Mouse (Mus musculus) MEL (cell line): Measurements from ENCODE around the gene Pitpnb.

Experiments
- BHLHE40 ChIP-seq: IDR thresholded peaks from 2 replicates; pipeline ENCODE4 v1.6.1; 2012; ENCODE audit warnings: low read depth, mild to moderate bottlenecking, inconsistent platforms, low read length, improper control_type of control experiment, borderline replicate concordance
- CTCF ChIP-seq, 3 experiments: IDR thresholded peaks in 2 of 3; conservative IDR thresholded peaks in 1 of 3; 2 replicates each; pipeline ENCODE4 v1.5.1; 2011 to 2012; ENCODE audit warnings: low read length in 3 of 3, low read depth in 2 of 3, mild to moderate bottlenecking in 2 of 3, improper control_type of control experiment in 1 of 3, inconsistent platforms in 1 of 3, mixed read lengths in 1 of 3, moderate library complexity in 1 of 3; ENCODE audit not compliant: control insufficient read depth in 1 of 3, insufficient read depth in 1 of 3, poor library complexity in 1 of 3, severe bottlenecking in 1 of 3
- E2F4 ChIP-seq: IDR thresholded peaks from 2 replicates; pipeline ENCODE4 v1.6.1; 2011; ENCODE audit warnings: low read depth, low read length, improper control_type of control experiment, borderline replicate concordance
- GATA1 ChIP-seq: IDR thresholded peaks from 2 replicates; pipeline ENCODE4 v1.6.1; 2011; ENCODE audit warnings: low read depth, low read length, improper control_type of control experiment
- KAT2A ChIP-seq: conservative IDR thresholded peaks from 2 replicates; pipeline ENCODE4 v1.6.1; 2012; ENCODE audit warnings: low read depth, low read length, improper control_type of control experiment, inconsistent platforms
- MAFK ChIP-seq: IDR thresholded peaks from 2 replicates; pipeline ENCODE4 v1.6.1; 2011; ENCODE audit warnings: low read depth, mild to moderate bottlenecking, low read length, improper control_type of control experiment, borderline replicate concordance
- MAX ChIP-seq: IDR thresholded peaks from 2 replicates; pipeline ENCODE4 v1.6.1; 2011; ENCODE audit warnings: low read length, improper control_type of control experiment
- MEF2A ChIP-seq: IDR thresholded peaks from 2 replicates; pipeline ENCODE4 v1.6.1; 2014; ENCODE audit warnings: low read depth, mild to moderate bottlenecking, inconsistent platforms, low read length, improper control_type of control experiment; ENCODE audit not compliant: poor library complexity, insufficient replicate concordance, severe bottlenecking; ENCODE audit errors: extremely low read depth
- NELFE ChIP-seq: IDR thresholded peaks from 2 replicates; pipeline ENCODE4 v1.6.1; 2011; ENCODE audit warnings: low read depth, low read length, improper control_type of control experiment

DNA sequence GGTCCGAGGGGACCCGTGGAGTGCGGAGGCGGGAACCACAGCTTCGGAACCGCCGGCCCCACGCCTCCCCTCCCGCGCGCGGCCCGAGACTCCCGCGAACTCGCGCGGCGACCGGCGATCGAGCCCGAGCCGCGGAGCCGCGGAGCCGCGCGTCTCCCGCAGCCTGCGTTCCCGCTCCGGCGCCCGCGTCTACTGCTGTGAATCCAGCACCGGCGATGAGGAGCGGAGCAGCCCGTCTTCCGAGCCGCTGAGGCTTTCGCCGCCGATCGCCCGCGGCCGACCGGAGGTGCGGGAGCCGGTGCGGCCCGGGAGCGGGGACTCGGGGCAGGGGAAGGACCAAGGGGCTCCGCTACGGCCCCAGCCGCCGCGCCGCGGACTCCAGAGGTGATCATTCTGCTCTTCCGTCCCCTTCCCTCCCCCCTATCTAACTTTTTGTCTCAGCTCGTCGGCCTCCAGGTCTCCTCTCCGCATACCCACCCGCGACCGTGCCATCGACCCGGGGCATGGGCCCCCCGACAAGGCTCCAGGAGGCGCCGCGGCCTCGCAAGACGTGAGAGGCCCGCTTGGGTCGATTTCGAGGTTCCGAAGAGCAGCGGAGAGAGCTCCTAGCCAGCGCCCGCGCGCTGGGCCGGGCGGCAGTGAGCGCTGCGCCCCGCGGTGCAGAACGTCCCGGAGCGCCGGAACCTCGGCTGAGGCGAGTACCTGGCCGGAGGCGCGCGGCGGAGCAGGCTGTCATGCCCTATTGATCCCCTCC, 87.0 kb downstream of the Pitpnb start:
- TF ChIP-seq MAFK (no peak), MAX (no peak), GATA1 (no peak), KAT2A (no peak), CTCF (IDR thresholded peaks at IDR 0.05 in 2 of 3, conservative IDR thresholded peaks at IDR 0.05 in 1 of 3; ENCODE audit: control insufficient read depth in 1 of 3, insufficient read depth in 1 of 3, low read depth in 2 of 3, low read length in 3 of 3, poor library complexity in 1 of 3, severe bottlenecking in 1 of 3) (no peak), E2F4 (no peak), BHLHE40 (no peak), MEF2A (no peak), NELFE (no peak)
